Mouse (Mus musculus) intestine, postnatal 0 days (tissue): ENCODE measurements at regions not wholly inside any gene's neighbourhood (a gene's known extent, or its start where the extent isn't known, plus 50 kb on each side); places are given as distances from the start of the nearest gene placed in this dataset.
"Not testable (repeated sequence)": the region's sequence is repeated elsewhere in the genome, so short reads cannot be mapped to it uniquely, and the experiment has no call there.

Source experiments
- ATAC-seq: fragments of 200-750 bp; cut with Nextera tagmentation; 2 replicates; pipeline ENCODE4 v1.8.0; 2017; ENCODE audit warnings: mild to moderate bottlenecking, moderate TSS enrichment, moderate library complexity
- H3K27ac ChIP-seq: fragments of 300-500 bp; sonication (generic); 2 replicates; pipeline ENCODE4 v1.5.1; 2014; ENCODE audit warnings: mild to moderate bottlenecking, low read depth, low read length, moderate library complexity
- H3K27me3 ChIP-seq: fragments of 300-500 bp; sonication (generic); replicated peaks from 2 replicates; pipeline ENCODE4 v1.6.1; 2014; ENCODE audit warnings: low read length, mixed read lengths; ENCODE audit not compliant: control insufficient read depth, insufficient read depth
- H3K36me3 ChIP-seq: fragments of 300-500 bp; sonication (generic); 2 replicates; pipeline ENCODE4 v1.6.1; 2014; ENCODE audit warnings: mild to moderate bottlenecking, moderate library complexity; ENCODE audit not compliant: control insufficient read depth, insufficient read depth
- H3K4me1 ChIP-seq: fragments of 300-500 bp; sonication (generic); replicated peaks from 2 replicates; pipeline ENCODE4 v1.6.1; 2014; ENCODE audit warnings: antibody characterized with exemption, low read length, mixed read lengths; ENCODE audit not compliant: control insufficient read depth, insufficient read depth
- H3K4me2 ChIP-seq: fragments of 300-500 bp; sonication (generic); replicated peaks from 2 replicates; pipeline ENCODE4 v1.6.1; 2014; ENCODE audit warnings: low read depth, mild to moderate bottlenecking, moderate library complexity
- H3K4me3 ChIP-seq: fragments of 300-500 bp; sonication (generic); 2 replicates; pipeline ENCODE4 v1.5.1; 2014; ENCODE audit warnings: low read depth, low read length
- H3K9ac ChIP-seq: fragments of 300-500 bp; sonication (generic); 2 replicates; pipeline ENCODE4 v1.6.1; 2014; ENCODE audit warnings: mild to moderate bottlenecking, low read depth, low read length
- H3K9me3 ChIP-seq: fragments of 300-500 bp; sonication (generic); 2 replicates; pipeline ENCODE4 v1.6.1; 2016; ENCODE audit warnings: mixed run types; ENCODE audit not compliant: control insufficient read depth
- CTCF ChIP-seq: sonication (generic); IDR thresholded peaks from 2 replicates; pipeline ENCODE4 v1.5.1; 2016; ENCODE audit warnings: low read depth, mild to moderate bottlenecking, control low read depth, antibody characterized with exemption, moderate library complexity
- WGBS: fragments of 180-500 bp; shearing (Covaris S2); extraction: QIAGEN DNeasy Blood & Tissue Kit; methylation state at CpG from one replicate; pipeline ENCODE4 v1.1.7; 2014; 5-methylcytosine and 5-hydroxymethylcytosine counted together

- Histone ChIP-seq H3K27me3 (no peaks in the 10 kb centered on the region), H3K4me2 (no peak overlapping the region), H3K27ac (no peak overlapping the region), H3K9ac (no peak overlapping the region), H3K4me1 (no peaks in the 10 kb centered on the region), H3K9me3 (no peaks in the 10 kb centered on the region), H3K4me3 (no peak overlapping the region), H3K36me3 (no peaks in the 10 kb centered on the region)
- no peak for TF ChIP-seq CTCF
- no peak for ATAC-seq
- 67% methylated on average over 5 of the region's 5 CpGs for WGBS
These were observed 70.8 kb downstream of the Dusp6 start for GRCm38 (mm10) chr10:99333831-99334230.

GRCm38 (mm10) chr10:99336091-99336490 lies 73.1 kb downstream of the Dusp6 start:
- H3K4me2 ChIP-seq = no peak overlapping the region
- H3K4me1 ChIP-seq = no peaks in the 10 kb centered on the region
- no peak overlapping the region for H3K9ac ChIP-seq
- no peaks in the 10 kb centered on the region for H3K9me3 ChIP-seq
- no peak overlapping the region for H3K4me3 ChIP-seq
- ATAC-seq = no peak
- H3K27me3 ChIP-seq = no peaks in the 10 kb centered on the region
- WGBS = 66% methylated on average over 4 of the region's 4 CpGs
- H3K36me3 ChIP-seq = no peaks in the 10 kb centered on the region
- TF ChIP-seq CTCF = no peak
- H3K27ac ChIP-seq = no peak overlapping the region

- not testable (repeated sequence) for H3K4me2 ChIP-seq, H3K4me3 ChIP-seq, H3K9me3 ChIP-seq, H3K4me1 ChIP-seq, H3K27me3 ChIP-seq, H3K9ac ChIP-seq, ATAC-seq, H3K27ac ChIP-seq, H3K36me3 ChIP-seq
- 96% methylated on average over 8 of the region's 11 CpGs for WGBS
These were observed 75.8 kb downstream of the Dusp6 start for GRCm38 (mm10) chr10:99338790-99339189.

GRCm38 (mm10) chr10:99339291-99339912 lies 76.4 kb downstream of the Dusp6 start:
- not testable (repeated sequence) for H3K9me3 ChIP-seq
- 99% methylated on average over 8 of the region's 19 CpGs for WGBS

GRCm38 (mm10) chr10:99340057-99340456 lies 77.0 kb downstream of the Dusp6 start:
- H3K27me3 ChIP-seq, H3K4me1 ChIP-seq, H3K4me2 ChIP-seq, H3K27ac ChIP-seq, ATAC-seq, H3K4me3 ChIP-seq, H3K9me3 ChIP-seq, H3K9ac ChIP-seq, H3K36me3 ChIP-seq: not testable (repeated sequence)
- WGBS = no CpG with 5 or more reads among the region's 25 CpGs

More at GRCm38 (mm10) chr10:99339291-99339912, 76.4 kb downstream of the Dusp6 start:
- H3K4me2 ChIP-seq, H3K4me3 ChIP-seq, H3K27me3 ChIP-seq, H3K4me1 ChIP-seq, ATAC-seq, H3K36me3 ChIP-seq, H3K9ac ChIP-seq, H3K27ac ChIP-seq: not testable (repeated sequence)

GRCm38 (mm10) chr10:99349125-99349716 lies 86.2 kb downstream of the Dusp6 start:
- no peaks in the 10 kb centered on the region for H3K4me1 ChIP-seq
- H3K27me3 ChIP-seq = no peaks in the 10 kb centered on the region
- no peak for ATAC-seq
- H3K9me3 ChIP-seq = no peaks in the 10 kb centered on the region
- no peaks in the 10 kb centered on the region for H3K36me3 ChIP-seq
- 47% methylated on average over 3 of the region's 3 CpGs for WGBS
- H3K9ac ChIP-seq = no peak overlapping the region
- no peak overlapping the region for H3K4me3 ChIP-seq
- no peak overlapping the region for H3K4me2 ChIP-seq
- no peak overlapping the region for H3K27ac ChIP-seq
- TF ChIP-seq CTCF = no peak
